Mouse (Mus musculus): ENCODE results near the gene Cdc6.

DNA sequence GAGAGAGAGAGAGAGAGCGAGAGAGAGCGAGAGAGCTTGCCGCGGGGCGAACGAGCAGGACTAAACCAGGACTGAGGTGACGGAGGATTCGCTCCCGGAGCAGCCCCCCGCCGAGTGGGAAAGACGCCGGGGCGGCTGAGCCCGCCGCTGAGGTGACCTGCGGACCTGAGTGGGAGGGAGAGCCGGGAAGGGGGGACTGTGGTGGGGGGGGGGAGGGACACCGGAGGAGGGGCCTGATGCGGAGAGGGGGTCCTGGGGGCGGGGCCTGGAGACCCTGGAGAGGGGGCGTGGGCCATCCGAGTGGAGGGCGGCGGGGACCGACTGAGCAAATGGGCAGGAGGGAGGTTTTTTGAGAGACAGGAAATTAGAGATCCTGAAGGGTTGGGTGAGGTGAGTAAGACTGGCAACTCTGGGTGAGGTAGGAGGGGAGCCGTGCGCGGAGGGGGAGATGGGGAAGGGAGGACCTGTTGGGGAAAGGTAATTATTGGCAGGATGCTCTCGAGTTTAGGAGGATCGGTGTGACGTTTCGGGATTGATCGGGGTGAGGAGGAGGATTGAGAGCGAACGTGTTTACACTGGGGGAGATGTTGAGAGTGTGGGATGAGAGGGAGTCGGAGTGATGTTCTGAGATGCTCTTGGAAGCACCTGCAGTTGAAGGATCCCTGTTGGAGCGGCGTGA lies 43.7 kb upstream of the Cdc6 start:
- TF ChIP-seq EP300 (optimal IDR thresholded peaks at IDR 0.05) (no peak), CTCF (IDR thresholded peaks at IDR 0.05; ENCODE audit: low read depth) (no peak)
